ENCODE assay signal across 19 mouse cellular contexts in the genomic region with DNA sequence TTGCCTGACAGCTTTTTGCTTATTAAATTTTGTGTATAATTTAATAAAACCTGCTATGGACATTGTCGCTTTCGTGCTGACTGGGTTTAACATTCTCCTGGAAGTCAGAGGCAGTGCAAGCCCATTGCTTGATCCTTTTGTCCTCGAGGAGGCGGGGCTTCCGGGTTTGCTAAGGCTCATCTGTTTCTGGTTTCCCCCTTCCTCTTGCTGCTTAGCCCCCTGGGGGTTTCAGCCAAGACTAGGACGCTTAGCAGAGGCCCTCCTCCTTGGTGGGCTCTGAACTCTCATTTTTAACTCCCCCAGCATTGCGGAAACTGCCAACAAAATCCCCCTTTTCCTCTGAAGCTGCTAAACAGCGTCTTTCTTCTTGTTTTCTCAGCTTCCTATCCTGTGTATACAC. TPM values are rescaled to one million over a fixed set of nuclear protein-coding genes. Genes with fewer than 3 reads are reported as not detected.
A peak's percentile ranks its signal among the peaks of the same experiment; 100 is the strongest.
DNase-seq lines count a peak whose midpoint lies in the region; ATAC-seq and TF ChIP-seq lines count a peak whose summit lies in the region.
"Had no signal": no experiment of that assay in that cellular context is flagged by ENCODE, and none has a peak within 500 bp of the region (broad histone marks: within the 10 kb centered on the region; RNA-seq: fewer than 3 reads in every experiment).

No protein-coding gene starts in this region.

- TF ChIP-seq POLR2A in CH12.LX (IDR thresholded peaks at IDR 0.05; ENCODE audit: low read depth, low read length) = no peak

- no peak for TF ChIP-seq RAD21 in CH12.LX (IDR thresholded peaks at IDR 0.05; ENCODE audit: low read depth, low read length)

- no peak for TF ChIP-seq EP300 in CH12.LX (IDR thresholded peaks at IDR 0.05; ENCODE audit: low read length)

- H3K9ac ChIP-seq in hindbrain, embryonic 11.5 days (ENCODE audit: low read depth, low read length) = no peak overlapping the region
- no peak overlapping the region for H3K9ac ChIP-seq in hindbrain, embryonic 14.5 days
- H3K9ac ChIP-seq in CH12.LX (ENCODE audit: insufficient read depth, low read depth) = no peak overlapping the region
- H3K9ac ChIP-seq: heart, embryonic 12.5 days; hindbrain, embryonic 13.5 days; liver, postnatal 0 days; neural tube, embryonic 12.5 days had no signal

- H3K4me1 ChIP-seq in hindbrain, embryonic 11.5 days (replicated peaks; ENCODE audit: control insufficient read depth, insufficient read depth, low read length) = no peaks in the 10 kb centered on the region
- H3K4me1 ChIP-seq in hindbrain, embryonic 14.5 days (replicated peaks; ENCODE audit: control insufficient read depth, insufficient read depth, low read length) = no peaks in the 10 kb centered on the region
- H3K4me1 ChIP-seq in CH12.LX (ENCODE audit: control insufficient read depth in 1 of 2, insufficient read depth in 2 of 2) = peaks cover 6 to 23% of the 10 kb centered on the region in 2 experiments; a peak in 2 of 4 replicates
- peaks cover 16% of the 10 kb centered on the region for H3K4me1 ChIP-seq in limb, embryonic 10.5 days
- H3K4me1 ChIP-seq: neural tube, embryonic 12.5 days had no signal

- TF ChIP-seq CTCF in CH12.LX (conservative IDR thresholded peaks at IDR 0.05 in 1 of 2, IDR thresholded peaks at IDR 0.05 in 1 of 2; ENCODE audit: low read depth in 2 of 2, low read length in 2 of 2) = no peak

- peak; percentile 60 for DNase-seq in hindbrain, embryonic 11.5 days (ENCODE audit: low spot score)
- DNase-seq in hindbrain, embryonic 14.5 days (ENCODE audit: low spot score) = no peak
- DNase-seq in CH12.LX (ENCODE audit: extremely low read depth) = peak; percentile 33
- peak; percentile 75 for DNase-seq in embryo, embryonic 10.5 days (ENCODE audit: low spot score)
- DNase-seq in limb, embryonic 10.5 days (ENCODE audit: low spot score) = peak; percentile 61
- no peak for DNase-seq in cerebellum, adult 11 months
- no peak for DNase-seq in left cerebral cortex, adult 11 months (ENCODE audit: low spot score)
- DNase-seq in ovary, postnatal 10 days (ENCODE audit: low spot score) = no peak
- DNase-seq: cerebellum, adult 9-11 months; gastrocnemius, adult 2 months; kidney, adult 2 months; liver, postnatal 0 days; right cerebral cortex, adult 18-20 months; thymus, postnatal 36 days had no signal

- no peak overlapping the region; the same call in 1 of the 2 replicates for H3K4me2 ChIP-seq in hindbrain, embryonic 11.5 days (replicated peaks; ENCODE audit: low read depth, low read length)
- H3K4me2 ChIP-seq in hindbrain, embryonic 14.5 days (replicated peaks) = no peak overlapping the region
- peak overlapping the region; percentile 19 for H3K4me2 ChIP-seq in CH12.LX (ENCODE audit: insufficient read depth, low read depth, poor library complexity, severe bottlenecking)
- H3K4me2 ChIP-seq: heart, embryonic 12.5 days; hindbrain, embryonic 13.5 days; neural tube, embryonic 12.5 days had no signal

- H3K36me3 ChIP-seq in hindbrain, embryonic 11.5 days (ENCODE audit: control insufficient read depth, insufficient read depth, low read length) = no peaks in the 10 kb centered on the region
- no peaks in the 10 kb centered on the region for H3K36me3 ChIP-seq in hindbrain, embryonic 14.5 days (replicated peaks; ENCODE audit: control insufficient read depth, insufficient read depth)
- H3K36me3 ChIP-seq in CH12.LX (replicated peaks in 1 of 2; ENCODE audit: control insufficient read depth in 1 of 2, insufficient read depth in 1 of 2, low read length in 1 of 2) = no peaks in the 10 kb centered on the region
- H3K36me3 ChIP-seq in limb, embryonic 10.5 days = no peaks in the 10 kb centered on the region
- H3K36me3 ChIP-seq: heart, embryonic 12.5 days; hindbrain, embryonic 13.5 days; neural tube, embryonic 12.5 days had no signal

- no peak overlapping the region for H3K27ac ChIP-seq in hindbrain, embryonic 11.5 days (ENCODE audit: low read depth, low read length)
- no peak overlapping the region for H3K27ac ChIP-seq in hindbrain, embryonic 14.5 days
- no peak overlapping the region for H3K27ac ChIP-seq in CH12.LX (ENCODE audit: insufficient read depth, low read depth)
- H3K27ac ChIP-seq in limb, embryonic 10.5 days = peak overlapping the region; percentile 76
- H3K27ac ChIP-seq: gastrocnemius, adult 2 months; hindbrain, embryonic 13.5 days; layer of hippocampus, adult 2 months; neural tube, embryonic 12.5 days had no signal

- no peaks in the 10 kb centered on the region for H3K9me3 ChIP-seq in hindbrain, embryonic 11.5 days (ENCODE audit: control insufficient read depth, low read length)
- H3K9me3 ChIP-seq in hindbrain, embryonic 14.5 days (ENCODE audit: control insufficient read depth, low read length) = no peaks in the 10 kb centered on the region
- no peaks in the 10 kb centered on the region for H3K9me3 ChIP-seq in CH12.LX (replicated peaks; ENCODE audit: low read length)
- no peaks in the 10 kb centered on the region for H3K9me3 ChIP-seq in limb, embryonic 10.5 days (replicated peaks)
- H3K9me3 ChIP-seq: heart, embryonic 12.5 days; hindbrain, embryonic 13.5 days; neural tube, embryonic 12.5 days had no signal

- 35% methylated on average over 8 of the region's 8 CpGs for WGBS in hindbrain, embryonic 11.5 days
- 27% methylated on average over 8 of the region's 8 CpGs for WGBS in hindbrain, embryonic 14.5 days
- 38% methylated on average over 8 of the region's 8 CpGs for WGBS in limb, embryonic 10.5 days

- in situ Hi-C loops in CH12.LX (cut with MboI; ENCODE audit: low pct_ligation_motif_present, low pct_unique_long_range_greater_than_20kb, low sequenced_read_pairs) = no loop called here

- no peak for ATAC-seq in hindbrain, embryonic 11.5 days (ENCODE audit: low FRiP score)
- ATAC-seq in hindbrain, embryonic 14.5 days (ENCODE audit: low FRiP score) = no peak
- ATAC-seq: liver, postnatal 0 days had no signal

- H3K4me3 ChIP-seq in hindbrain, embryonic 11.5 days (ENCODE audit: low read depth, low read length) = no peak overlapping the region
- no peak overlapping the region for H3K4me3 ChIP-seq in hindbrain, embryonic 14.5 days (replicated peaks; ENCODE audit: low read length)
- no peak overlapping the region for H3K4me3 ChIP-seq in CH12.LX (replicated peaks in 1 of 3; ENCODE audit: low read depth in 2 of 3, low read length in 2 of 3, poor library complexity in 1 of 3)
- no peak overlapping the region for H3K4me3 ChIP-seq in limb, embryonic 10.5 days
- H3K4me3 ChIP-seq: erythroblast, embryonic 14.5 days; gastrocnemius, adult 2 months; heart, embryonic 12.5 days; hindbrain, embryonic 13.5 days; layer of hippocampus, adult 2 months; neural tube, embryonic 12.5 days had no signal

- H3K79me2 ChIP-seq in CH12.LX (replicated peaks; ENCODE audit: control insufficient read depth, extremely low read depth, insufficient read depth, poor library complexity, severe bottlenecking) = no peaks in the 10 kb centered on the region

- no peaks in the 10 kb centered on the region for H3K27me3 ChIP-seq in hindbrain, embryonic 11.5 days (ENCODE audit: control insufficient read depth, insufficient read depth, low read length)
- no peaks in the 10 kb centered on the region for H3K27me3 ChIP-seq in hindbrain, embryonic 14.5 days (ENCODE audit: control insufficient read depth, insufficient read depth, low read length)
- H3K27me3 ChIP-seq in CH12.LX (replicated peaks) = no peaks in the 10 kb centered on the region
- no peaks in the 10 kb centered on the region for H3K27me3 ChIP-seq in limb, embryonic 10.5 days (ENCODE audit: low read depth, poor library complexity, severe bottlenecking)
- H3K27me3 ChIP-seq: heart, embryonic 12.5 days; hindbrain, embryonic 13.5 days; neural tube, embryonic 12.5 days had no signal

- dilution Hi-C loops in CH12.LX (cut with MboI; ENCODE audit: extremely low pct_ligation_motif_present, extremely low pct_unique_long_range_greater_than_20kb, low sequenced_read_pairs) = no loop called here

TF ChIP-seq in CH12.LX, 34 proteins besides CTCF, POLR2A, EP300 and RAD21:
- TF ChIP-seq KAT2A (IDR thresholded peaks at IDR 0.05; ENCODE audit: insufficient replicate concordance, low read length) (no peak), RCOR1 (conservative IDR thresholded peaks at IDR 0.05; ENCODE audit: low read depth, low read length) (no peak), HCFC1 (IDR thresholded peaks at IDR 0.05; ENCODE audit: low read depth, low read length) (no peak), NRF1 (IDR thresholded peaks at IDR 0.05; ENCODE audit: low read depth, low read length) (no peak), TBP (conservative IDR thresholded peaks at IDR 0.05; ENCODE audit: low read depth, low read length) (no peak), USF1 (IDR thresholded peaks at IDR 0.05; ENCODE audit: low read depth, low read length) (no peak), GABPA (IDR thresholded peaks at IDR 0.05; ENCODE audit: insufficient replicate concordance, low read depth, low read length) (no peak), E2F4 (IDR thresholded peaks at IDR 0.05; ENCODE audit: insufficient replicate concordance, low read depth, low read length) (no peak), ELF1 (IDR thresholded peaks at IDR 0.05; ENCODE audit: low read depth, low read length) (peak; percentile 84), IRF4 (IDR thresholded peaks at IDR 0.05; ENCODE audit: low read depth, low read length) (peak; percentile 25; the same call in 1 of the 2 replicates), BHLHE40 (IDR thresholded peaks at IDR 0.05; ENCODE audit: low read depth, low read length) (no peak), CHD2 (IDR thresholded peaks at IDR 0.05; ENCODE audit: low read length) (no peak), MAFK (IDR thresholded peaks at IDR 0.05; ENCODE audit: insufficient replicate concordance, low read length) (no peak)

RNA-seq across cellular contexts. Expression of a gene that starts 51.7 kb away (rescaled TPM):
- 118 and 138 TPM in 2 replicates for polyA plus RNA-seq in hindbrain, embryonic 11.5 days (2014; fragmentation: Nextera tagmentation; extraction: Ambion mirVana)
- polyA plus RNA-seq in hindbrain, embryonic 14.5 days (2014; fragmentation: Nextera tagmentation; extraction: Ambion mirVana) = 102 and 108 TPM in 2 replicates
- total RNA-seq in CH12.LX (2012; rRNA removed) (131 and 171 TPM in 2 replicates), CH12.LX (2014; rRNA removed) (111 and 120 TPM in 2 replicates)
- polyA plus RNA-seq in CH12.LX (2012; ENCODE audit: insufficient read length, low read depth) = 145 and 155 TPM in 2 replicates
- polyA plus RNA-seq in limb, embryonic 10.5 days (2016; fragmentation: Nextera tagmentation; extraction: Ambion mirVana) = 188 TPM in 2 replicates

Comparison
In these comparisons a context has a peak if more than half of its experiments do, and no peak if none do; other contexts are left out.
1. DNase-seq: peak in hindbrain, embryonic 11.5 days (single experiment), CH12.LX (single experiment), embryo, embryonic 10.5 days (single experiment) and limb, embryonic 10.5 days (single experiment); none in hindbrain, embryonic 14.5 days (single experiment), cerebellum, adult 11 months (single experiment), left cerebral cortex, adult 11 months (single experiment) and ovary, postnatal 10 days (single experiment).